Mouse (Mus musculus) adrenal gland (tissue): ENCODE data around the gene Hist4h4.

Source experiments
- intact Hi-C: fragments of 180-260 bp; cut with DNase I; formaldehyde crosslinking; loops from one replicate; pipeline ENCODE4 v1.15.1; 2025
- long read RNA-seq, 2 experiments: library from polyadenylated mRNA; unstranded; transcript quantifications; one replicate each; pipeline ENCODE4 v2.0.0; 2020; ENCODE audit warnings: borderline replicate concordance in 1 of 2; ENCODE audit not compliant: insufficient replicate concordance in 1 of 2

Hist4h4 gene
- long read RNA-seq, experiment 1 = 0 reads
- long read RNA-seq, experiment 2 = 0 reads

DNA sequence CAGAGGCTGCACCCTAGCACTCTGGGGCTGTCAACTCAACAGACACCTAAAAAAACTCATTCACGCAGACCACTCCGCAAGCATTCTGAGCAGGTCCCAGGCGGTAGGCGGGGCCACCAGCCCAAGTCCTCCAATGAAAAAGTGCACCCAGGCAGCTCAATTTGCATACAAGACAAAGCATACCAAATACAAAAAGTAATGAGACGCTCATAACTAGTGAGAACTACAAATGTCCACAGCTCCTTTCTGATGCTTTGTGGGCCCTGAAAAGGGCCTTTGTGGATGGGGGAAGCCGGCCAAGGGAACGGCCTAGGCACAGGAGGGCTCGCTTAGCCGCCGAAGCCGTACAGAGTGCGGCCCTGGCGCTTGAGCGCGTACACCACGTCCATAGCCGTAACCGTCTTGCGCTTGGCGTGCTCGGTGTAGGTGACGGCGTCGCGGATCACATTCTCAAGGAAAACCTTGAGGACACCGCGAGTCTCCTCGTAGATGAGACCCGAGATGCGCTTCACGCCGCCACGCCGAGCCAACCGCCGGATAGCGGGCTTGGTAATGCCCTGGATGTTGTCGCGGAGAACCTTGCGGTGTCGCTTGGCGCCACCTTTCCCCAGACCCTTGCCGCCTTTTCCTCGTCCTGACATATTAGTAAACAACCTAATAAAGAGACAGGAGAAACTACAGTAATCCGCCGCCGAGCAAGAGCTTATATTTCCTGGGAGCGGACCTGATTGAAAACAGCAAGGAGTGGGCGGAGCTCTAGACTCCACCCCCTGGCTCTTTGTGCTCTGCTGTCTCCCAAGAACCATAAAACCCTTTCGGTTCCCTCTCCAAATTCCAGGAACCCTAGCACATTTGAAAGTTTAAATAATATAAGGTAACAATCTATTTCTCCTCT lies at the start of gene Hist4h4:
Gene Hist4h4 (minus strand): TSS at position 677 of the 895 bp plus-strand sequence.
- intact Hi-C loops = no loop called here

DNA sequence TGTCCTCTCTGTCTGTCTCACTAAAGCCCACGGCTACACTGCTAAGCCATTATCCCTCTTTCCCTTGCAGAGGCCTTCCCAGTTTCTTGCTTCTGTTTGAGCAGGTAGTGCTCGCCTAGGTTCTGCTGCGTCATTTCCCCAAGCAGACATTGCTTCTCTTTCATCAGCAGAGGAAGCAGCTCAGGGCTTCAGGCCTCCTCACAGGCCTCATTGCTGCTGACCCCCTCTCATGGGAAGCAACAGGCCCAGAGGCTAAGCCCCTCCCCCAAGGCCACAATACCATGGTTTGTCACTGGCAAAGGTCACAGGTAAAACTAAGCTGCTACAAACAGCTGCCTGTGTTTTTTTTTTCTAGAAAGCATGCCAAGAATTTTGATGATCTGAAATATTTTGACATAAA lies 48.5 kb upstream of the Hist4h4 start:
- intact Hi-C loops = no loop called here

DNA sequence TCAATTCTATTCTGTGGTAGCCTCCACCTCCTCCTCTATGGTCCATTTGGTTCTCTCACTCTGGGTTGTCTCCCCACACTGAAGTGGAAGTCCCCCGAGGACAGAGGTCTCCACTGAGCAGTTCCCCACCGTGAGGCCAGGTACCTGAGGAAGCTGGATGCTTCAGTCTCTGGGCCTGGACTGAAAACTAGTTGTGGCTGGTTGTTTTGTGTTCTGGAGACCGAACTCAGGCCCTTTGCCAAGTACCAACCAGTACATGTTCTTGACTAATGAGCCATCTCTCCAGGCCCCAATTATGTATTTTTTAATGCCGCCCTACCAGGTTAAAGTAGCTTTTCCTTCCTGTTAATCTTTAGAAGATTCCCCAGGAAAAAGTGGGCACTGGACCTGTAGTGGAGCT lies 48.1 kb upstream of the Hist4h4 start:
- intact Hi-C loops = no loop called here

DNA sequence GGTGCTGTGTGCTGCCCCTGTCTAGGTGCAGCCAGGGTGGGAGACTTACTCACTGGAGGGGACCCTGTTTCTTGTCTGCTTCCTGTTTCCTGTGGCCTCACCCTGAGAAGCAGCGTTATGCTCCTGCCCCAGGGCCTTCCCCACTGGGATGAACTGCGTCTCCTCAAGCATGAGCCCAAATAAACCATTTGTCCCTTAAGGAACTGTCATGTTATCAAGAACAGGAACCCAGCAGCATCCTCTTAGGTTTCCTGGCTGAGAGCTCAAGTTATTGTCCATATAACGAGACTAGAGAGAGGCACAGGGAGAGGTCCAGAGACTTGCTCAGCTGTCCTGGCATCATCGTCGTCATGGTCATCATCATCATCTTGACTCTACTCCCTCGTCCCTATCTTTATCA lies 46.1 kb upstream of the Hist4h4 start:
- intact Hi-C loops = no loop called here

DNA sequence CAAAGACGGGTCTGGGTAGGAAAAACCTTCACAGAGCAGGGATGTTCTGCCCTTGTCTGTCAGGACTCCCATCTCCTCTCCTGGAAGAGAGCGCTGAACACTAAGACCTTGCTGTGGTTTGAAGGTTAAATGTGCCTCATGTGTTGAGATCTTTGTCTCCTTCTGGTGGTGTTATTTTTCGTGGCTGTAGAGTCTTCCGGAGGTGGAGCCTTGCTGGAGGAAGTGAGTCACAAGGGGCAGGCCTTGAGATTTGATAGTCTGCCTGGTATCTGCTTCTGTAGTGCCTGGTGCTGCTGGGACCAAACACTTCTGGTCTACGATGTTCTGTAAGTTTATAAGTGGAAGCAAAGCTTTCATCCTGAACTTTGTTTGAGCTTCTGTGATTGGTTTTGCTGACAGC lies 44.8 kb upstream of the Hist4h4 start:
- intact Hi-C loops = no loop called here

DNA sequence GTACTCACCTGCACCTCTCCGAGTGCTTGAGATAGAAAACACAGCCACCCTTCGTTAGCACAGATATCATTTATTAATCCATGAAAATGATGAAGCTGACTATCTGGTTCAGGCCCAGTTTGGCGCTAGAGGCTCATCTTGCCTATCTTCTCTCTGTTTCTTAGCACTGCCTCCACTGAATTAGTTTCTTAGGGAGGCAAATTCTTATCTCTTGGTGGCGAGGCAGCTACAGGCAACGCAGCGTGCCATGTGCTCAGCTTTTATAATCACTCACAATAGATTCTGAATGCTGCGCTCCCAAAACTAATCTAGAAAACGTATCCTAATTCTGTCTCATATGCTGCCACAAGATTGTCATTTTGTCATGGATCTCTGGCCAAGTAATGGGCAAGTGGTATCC lies 44.2 kb upstream of the Hist4h4 start:
- intact Hi-C loops = no loop called here

DNA sequence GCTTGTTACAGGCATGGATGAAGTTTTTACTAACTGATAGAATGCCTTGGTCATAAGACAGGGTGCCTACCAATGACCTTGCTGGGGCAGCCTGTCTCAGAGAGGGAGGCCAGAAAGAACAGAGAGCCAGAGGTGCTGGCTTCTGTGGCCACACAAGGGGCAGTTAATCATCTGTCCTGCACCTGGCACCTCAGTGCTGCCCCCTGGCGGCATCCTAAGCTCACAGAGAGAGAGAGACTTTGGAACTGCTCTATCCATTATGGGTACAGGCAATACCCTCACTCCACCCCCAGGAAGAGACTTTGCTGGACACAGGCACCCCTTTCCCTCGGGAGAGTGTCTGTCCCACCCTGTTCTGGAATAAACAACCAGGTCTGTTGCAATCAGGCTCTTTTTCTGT lies 43.6 kb upstream of the Hist4h4 start:
- intact Hi-C loops = no loop called here

DNA sequence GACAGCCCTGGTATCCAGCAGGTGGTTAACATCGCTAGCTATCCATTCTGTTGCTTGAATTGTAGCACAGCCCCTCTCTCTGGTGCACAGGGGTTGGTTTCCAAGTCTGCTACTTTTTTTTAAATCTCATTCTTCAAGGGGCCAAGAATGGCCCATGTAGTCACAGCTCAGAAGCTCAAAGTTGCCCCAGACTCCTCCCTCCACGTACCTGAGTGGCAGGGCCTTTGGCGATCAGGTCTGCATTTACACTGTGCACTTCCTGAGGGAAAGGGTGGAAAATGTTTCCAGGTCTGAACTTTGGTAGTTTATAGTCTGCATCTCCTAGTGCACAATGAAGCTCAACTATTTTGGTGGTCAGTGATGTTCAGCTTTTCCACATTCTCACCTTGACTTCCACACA lies 43.1 kb upstream of the Hist4h4 start:
- intact Hi-C loops = no loop called here

DNA sequence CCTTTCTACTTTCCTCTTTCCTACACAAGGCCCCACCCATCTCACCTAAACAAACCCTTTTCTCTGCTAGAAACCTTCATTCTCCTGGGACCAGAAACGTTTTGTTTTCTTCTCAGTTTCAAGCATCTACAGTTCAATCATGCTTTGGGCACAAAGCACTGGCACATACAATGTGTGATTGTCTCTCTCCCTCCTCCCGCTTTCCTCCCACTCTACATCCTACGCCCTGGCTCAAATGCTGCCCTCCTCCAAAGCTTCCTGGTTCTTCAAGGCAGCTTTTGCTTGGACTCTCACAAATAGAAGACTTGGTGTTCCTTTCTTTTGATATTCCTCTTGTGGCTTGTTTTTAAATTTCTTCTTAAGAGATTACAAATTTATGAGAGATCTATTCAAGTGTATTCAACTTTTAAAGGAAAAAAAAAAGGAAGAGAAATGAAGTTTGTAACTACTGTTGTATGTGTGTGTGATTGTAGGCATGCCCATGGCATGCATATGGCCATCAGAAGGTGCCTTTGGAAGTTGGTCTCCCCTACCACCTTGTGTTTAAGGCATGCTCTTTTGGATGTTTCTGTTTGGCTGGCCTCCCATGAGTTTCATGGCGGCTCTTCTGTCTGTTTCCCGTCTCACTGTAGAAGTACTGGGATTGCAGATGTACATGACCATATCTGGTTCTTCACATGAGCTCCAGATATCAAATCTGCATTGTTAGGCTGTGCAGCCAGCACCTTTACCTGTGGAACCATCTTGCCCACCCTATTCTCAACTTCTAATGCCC lies 41.7 kb upstream of the Hist4h4 start:
- intact Hi-C loops = no loop called here

DNA sequence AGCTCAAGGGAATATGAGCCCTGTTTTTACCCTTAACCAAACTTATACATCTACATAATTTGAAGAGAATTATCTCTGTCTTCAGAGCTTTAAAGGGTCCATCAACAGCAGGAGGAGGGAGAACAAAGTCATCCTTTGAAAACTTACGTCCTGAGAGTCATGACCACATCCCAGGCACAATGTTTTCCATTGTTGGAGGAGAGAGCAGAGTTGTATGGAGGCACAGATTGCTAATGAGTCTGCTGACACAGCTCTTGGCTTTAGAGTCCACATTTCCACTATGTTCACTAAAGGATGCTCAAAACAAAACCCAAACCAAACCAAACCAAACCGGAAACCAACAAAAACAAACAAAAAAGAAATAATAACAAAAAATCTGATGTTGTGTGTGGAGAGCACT lies 40.7 kb upstream of the Hist4h4 start:
- intact Hi-C loops = no loop called here

DNA sequence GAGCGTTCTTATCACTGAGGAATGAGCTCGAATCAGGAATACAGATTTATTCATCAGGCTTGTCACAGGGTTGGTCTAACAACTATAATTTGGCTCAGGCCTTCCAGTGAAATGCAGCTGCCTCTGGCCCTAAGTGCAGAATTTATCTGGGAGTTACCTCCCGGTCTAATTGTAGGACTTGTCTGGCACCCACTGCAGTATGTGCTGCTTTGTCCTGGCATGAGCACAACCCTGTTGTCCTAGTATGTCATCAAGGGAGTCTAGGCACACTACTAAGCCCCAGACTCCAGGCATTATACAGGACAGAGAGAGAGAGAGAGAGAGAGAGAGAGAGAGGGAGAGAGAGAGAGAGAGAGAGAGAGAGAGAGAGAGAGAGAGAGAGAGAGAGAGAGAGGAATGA lies 33.1 kb upstream of the Hist4h4 start:
- intact Hi-C loops = no loop called here

DNA sequence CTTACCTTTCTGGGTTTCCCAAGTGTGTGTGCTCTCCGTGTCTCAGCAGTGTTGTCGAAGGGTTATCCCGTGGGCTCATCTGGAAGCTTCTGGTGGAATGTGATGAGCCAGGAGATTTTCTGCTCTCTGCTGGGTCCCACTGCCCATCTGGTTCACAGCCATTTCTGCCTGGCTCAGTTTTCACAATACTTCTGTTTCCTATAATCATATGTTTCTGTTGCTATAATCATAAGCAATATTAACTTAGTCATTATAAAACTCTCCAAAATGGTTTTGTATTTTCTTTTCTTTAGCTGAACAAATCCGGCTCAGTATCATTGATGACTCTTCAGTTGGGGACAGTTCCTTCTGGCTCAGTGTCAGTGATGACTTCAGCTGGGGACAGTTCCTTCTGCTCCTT lies 31.1 kb upstream of the Hist4h4 start, which contains the start of gene Smco3:
Gene Smco3 (minus strand): TSS at position 101 of the 400 bp plus-strand sequence.
- intact Hi-C loops = no loop called here

DNA sequence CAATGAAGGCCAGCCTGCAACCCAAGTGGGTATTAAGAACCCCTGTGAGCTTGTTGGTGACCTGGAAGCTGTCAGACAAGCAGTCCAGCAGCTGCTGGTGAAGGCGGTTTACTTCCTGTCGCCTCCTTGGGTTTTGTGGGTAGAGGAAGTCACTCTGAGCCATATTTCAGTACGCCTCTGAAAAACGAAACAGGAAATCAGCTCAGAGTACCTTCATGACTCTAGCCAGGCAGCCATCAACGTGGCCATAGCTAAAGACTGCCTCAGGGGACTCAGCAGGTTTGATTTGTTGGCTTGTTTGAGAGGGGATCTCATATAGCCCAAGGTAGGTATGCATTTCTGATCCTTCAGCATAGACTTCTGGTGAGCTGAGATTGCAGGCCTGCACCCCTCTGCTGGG lies 27.5 kb upstream of the Hist4h4 start:
- intact Hi-C loops = no loop called here

DNA sequence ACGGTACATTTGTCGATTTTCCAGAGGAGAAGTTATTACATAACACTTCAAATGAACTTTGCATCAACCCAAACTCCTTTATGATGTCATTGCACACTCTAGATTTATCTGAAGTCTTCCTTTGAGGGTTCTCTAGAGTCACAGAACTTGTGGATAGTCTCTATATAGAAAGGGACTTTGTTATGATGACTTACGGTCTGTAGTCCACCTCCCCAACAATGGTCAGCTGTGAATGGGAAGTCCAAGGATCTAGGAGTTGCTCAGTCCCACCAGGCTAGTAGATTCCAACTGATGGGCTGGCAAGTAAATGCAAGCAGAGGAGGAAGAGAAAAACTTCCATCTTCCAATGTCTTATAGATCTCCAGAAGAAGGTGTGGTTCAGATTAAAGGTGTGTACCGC lies 24.5 kb upstream of the Hist4h4 start:
- intact Hi-C loops = no loop called here

DNA sequence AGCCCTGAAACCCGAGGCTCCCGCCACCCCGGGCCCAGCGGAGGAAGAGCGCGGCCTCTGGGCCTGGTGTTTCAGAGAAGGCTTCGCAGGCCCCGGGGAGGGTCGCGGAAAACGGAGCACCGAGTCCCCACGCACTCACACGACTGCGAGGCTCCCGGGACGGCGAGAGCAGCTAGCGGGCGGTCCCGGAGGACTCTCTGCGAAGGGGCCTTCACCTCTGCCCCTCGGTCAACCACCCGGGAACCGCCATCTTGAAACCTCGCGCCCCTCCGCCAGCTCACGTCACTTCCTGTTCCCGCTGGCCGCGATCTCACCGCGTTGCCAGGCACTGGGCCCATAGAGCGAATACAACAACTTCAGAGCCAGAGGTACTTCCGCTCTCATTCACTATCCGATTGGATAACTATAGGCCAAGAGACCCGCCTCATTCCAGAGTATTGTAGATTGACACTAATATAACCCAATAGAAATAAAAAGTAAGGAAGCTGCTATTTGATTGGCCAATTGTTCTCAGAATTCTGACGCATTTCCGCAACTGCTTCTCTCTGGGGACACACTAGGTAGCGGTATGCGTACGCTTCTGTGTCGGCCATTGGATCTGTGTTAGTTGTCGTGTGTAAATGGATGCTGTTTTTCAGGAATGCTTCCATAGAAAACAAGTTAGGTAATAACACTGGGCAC lies 23.8 kb upstream of the Hist4h4 start, which contains the start of gene Wbp11:
Gene Wbp11 (minus strand): TSS at position 353 of the 681 bp plus-strand sequence.
- intact Hi-C loops = no loop called here

DNA sequence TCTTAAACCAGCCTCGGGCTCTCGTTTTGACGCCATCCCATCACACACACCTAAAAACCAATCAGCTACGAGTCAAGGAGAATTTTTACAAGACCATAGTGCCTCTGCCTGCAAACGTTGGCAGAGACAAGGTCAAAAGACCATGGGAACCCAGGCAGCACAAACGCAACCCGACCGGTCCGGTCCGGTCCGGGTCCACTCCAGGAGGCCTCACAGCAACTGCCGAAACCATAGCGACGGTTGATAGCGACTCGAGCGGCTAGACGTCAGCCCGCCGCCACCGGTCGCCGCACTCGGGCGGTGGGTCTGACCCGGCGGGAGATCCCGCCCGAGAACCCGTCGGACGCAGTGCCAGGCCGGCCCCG lies 23.3 kb upstream of the Hist4h4 start, which contains the start of gene BC049715:
Gene BC049715 (plus strand): TSS at position 111 of the 365 bp plus-strand sequence.
- intact Hi-C loops = no loop called here

DNA sequence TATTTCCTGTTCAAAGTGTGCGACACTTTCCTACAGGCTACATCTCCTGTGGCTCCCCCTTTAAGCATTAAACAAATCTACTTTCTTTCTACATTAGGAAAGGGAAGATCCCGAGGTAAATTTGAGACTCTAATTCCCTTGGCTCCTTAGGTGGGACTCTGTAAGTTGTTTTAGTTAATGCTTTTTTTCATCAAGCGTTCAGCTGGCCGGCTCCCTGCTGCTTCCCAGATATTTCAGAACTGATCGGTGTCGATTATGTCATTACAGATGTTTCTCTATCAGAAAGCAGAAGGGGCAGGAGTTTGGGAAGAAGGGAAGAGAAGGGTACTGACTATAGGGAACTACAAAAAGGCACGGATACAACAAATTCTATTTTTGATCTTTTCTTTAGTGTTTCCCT lies 22.9 kb upstream of the Hist4h4 start:
- intact Hi-C loops = no loop called here

DNA sequence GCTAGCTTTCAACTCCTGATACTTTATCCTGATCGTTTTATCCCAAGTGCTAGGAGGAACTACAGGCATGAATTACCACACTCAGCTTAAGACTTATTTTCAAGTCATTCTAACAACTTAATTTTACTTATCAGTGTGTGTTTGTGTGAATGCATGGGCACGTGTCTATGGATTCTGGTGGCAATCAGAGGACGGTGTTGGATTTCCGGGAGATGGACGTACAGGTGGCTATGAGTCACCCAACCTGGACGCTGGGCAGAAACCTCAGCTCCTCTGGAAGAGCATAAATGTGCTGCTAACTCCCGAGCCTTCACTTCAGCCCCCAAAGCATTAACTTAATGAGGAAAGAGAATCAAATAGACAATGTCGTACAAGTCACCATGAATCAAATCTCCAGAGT lies 20.8 kb upstream of the Hist4h4 start:
- intact Hi-C loops = loop anchor here (2.0 kb wide), 1 partner anchor 16 kb away; the partner anchor contains the start of gene H2afj

DNA sequence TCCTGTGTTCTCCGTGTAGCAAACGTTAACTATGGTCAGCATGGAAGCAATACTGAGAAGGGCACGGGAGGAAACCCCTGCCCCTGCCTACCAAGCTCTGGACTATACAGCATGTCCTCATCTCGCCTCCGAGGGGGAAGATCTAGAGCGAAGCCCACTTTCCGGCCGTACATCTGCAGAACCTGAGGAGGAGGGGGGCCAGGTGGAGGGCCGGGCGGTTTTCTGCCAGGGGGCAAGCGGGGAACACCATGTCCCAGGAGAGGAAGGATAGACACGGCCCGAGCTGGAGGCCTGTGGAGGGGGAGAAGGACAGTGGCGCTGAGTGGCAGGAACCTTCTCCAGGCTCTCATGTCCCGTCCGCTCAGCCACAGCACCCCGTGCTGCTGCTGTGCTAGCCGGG lies 16.9 kb upstream of the Hist4h4 start:
- intact Hi-C loops = no loop called here

DNA sequence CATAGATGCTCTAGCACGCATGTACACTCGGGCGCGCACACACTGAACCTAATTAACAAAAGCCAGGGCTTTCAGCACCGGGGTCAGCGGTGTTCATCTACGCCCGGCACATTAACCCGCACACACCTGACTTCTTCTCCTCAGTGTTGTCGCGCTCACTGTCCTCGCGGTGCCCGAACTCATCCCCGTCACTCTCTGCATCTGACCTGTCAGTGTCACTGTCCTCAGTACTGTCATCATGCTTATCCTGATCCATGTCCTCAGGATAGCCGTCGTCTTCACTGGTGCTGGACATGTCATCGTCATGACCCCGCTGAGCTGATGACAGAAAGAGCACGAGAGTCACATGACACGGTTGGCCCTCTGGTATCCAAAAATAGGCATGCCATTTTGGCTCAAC lies 16.2 kb upstream of the Hist4h4 start:
- intact Hi-C loops = no loop called here

DNA sequence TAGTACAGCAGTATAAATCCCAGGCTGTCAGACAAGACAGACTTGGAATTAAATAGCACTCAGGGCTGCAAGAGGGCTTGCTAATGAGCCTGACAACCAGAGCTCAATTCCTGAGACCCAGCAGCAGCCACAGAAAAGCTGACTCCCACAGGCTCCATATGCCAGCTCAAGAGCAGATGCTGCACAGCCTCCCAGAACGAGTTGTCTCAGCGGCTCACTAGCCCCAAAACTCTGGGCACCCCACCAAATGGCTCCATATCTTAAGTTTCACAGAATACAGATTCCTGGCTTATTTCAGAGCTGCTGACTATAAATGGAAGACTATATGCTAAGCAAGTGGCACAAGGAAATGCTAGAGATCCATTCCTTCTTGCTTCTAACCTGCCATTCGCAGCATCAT lies 13.3 kb upstream of the Hist4h4 start:
- intact Hi-C loops = no loop called here

DNA sequence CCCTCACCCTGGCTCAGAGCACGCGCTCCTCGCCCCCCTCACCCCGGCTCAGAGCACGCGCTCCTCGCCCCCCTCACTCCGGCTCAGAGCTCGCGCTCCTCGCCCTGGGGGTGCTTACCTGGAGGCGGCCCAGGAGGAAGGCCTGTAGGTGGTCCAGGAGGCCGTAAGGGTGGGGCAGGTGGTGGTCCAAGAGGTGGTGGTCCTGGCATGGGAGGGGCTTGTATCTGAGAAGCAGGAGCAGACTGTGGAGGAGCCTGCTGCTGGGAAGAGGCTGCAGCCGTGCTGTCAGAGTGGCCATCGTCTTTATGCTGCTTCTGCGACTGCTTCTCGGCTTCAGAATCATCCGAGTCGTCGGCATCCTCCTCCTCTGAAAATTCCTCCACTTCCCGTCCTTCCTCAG lies 12.6 kb upstream of the Hist4h4 start:
- intact Hi-C loops = no loop called here
